Comparison of ENCODE assay signal across 18 mouse cellular contexts in the genomic region with DNA sequence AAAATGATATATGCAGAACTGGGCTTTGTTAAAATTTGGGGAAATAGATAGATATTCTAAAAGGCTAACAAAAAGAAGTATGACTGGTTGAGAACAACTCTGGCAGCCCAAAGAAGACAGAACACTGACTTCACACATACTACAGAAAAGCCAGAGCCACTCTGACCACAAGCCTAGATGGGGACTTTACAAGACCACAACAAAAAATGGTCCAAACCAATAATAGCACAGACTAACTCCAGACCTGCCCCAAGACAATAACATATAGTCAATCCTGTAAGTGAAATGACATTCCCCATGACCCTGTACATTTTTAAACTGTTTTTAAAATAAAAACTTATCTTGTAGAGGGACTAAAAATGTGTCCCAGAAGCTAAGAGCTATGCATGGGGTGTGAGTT.
DNase-seq lines count a peak whose midpoint lies in the region; ATAC-seq and TF ChIP-seq lines count a peak whose summit lies in the region.
"Had no signal": no experiment of that assay in that cellular context is flagged by ENCODE, and none has a peak within 500 bp of the region (broad histone marks: within the 10 kb centered on the region; RNA-seq: fewer than 3 reads in every experiment).

No protein-coding gene starts in this region.

- no peaks in the 10 kb centered on the region for H3K9me3 ChIP-seq in midbrain, embryonic 11.5 days (ENCODE audit: control insufficient read depth, low read length)
- no peaks in the 10 kb centered on the region for H3K9me3 ChIP-seq in midbrain, postnatal 0 days (ENCODE audit: low read length)
- no peaks in the 10 kb centered on the region for H3K9me3 ChIP-seq in CH12.LX (replicated peaks; ENCODE audit: low read length)

- no peak overlapping the region for H3K27ac ChIP-seq in midbrain, embryonic 11.5 days (ENCODE audit: low read depth, low read length)
- H3K27ac ChIP-seq in midbrain, postnatal 0 days (ENCODE audit: low read depth, low read length): no peak overlapping the region
- H3K27ac ChIP-seq in CH12.LX (ENCODE audit: insufficient read depth, low read depth): peak overlapping the region; percentile 32; the same call in 1 of the 2 replicates

- ATAC-seq in midbrain, embryonic 11.5 days (ENCODE audit: low FRiP score): no peak
- no peak for ATAC-seq in midbrain, postnatal 0 days (ENCODE audit: low FRiP score)
- ATAC-seq: activated CD4-positive, CD25-positive, alpha-beta regulatory T cell, adult 4 months; Patski had no signal

- in situ Hi-C loops in CH12.LX (cut with MboI; ENCODE audit: low pct_ligation_motif_present, low pct_unique_long_range_greater_than_20kb, low sequenced_read_pairs): no loop called here

- peak; percentile 65 for TF ChIP-seq EP300 in CH12.LX (IDR thresholded peaks at IDR 0.05; ENCODE audit: low read length)

- H3K27me3 ChIP-seq in midbrain, embryonic 11.5 days (ENCODE audit: control insufficient read depth, insufficient read depth, low read length): no peaks in the 10 kb centered on the region
- no peaks in the 10 kb centered on the region for H3K27me3 ChIP-seq in midbrain, postnatal 0 days (ENCODE audit: insufficient read depth, low read length)
- H3K27me3 ChIP-seq in CH12.LX (replicated peaks): no peaks in the 10 kb centered on the region
- H3K27me3 ChIP-seq: Patski had no signal

- H3K9ac ChIP-seq in midbrain, embryonic 11.5 days (ENCODE audit: low read length): no peak overlapping the region
- H3K9ac ChIP-seq in midbrain, postnatal 0 days (replicated peaks; ENCODE audit: low read length, poor library complexity, severe bottlenecking): no peak overlapping the region
- H3K9ac ChIP-seq in CH12.LX (ENCODE audit: insufficient read depth, low read depth): no peak overlapping the region

- TF ChIP-seq POLR2A in CH12.LX (IDR thresholded peaks at IDR 0.05; ENCODE audit: low read depth, low read length): no peak

- no peak for TF ChIP-seq CTCF in midbrain, postnatal 0 days (IDR thresholded peaks at IDR 0.05)
- TF ChIP-seq CTCF in CH12.LX (conservative IDR thresholded peaks at IDR 0.05 in 1 of 2, IDR thresholded peaks at IDR 0.05 in 1 of 2; ENCODE audit: low read depth in 2 of 2, low read length in 2 of 2): no peak

- H3K36me3 ChIP-seq in midbrain, embryonic 11.5 days (ENCODE audit: control insufficient read depth, insufficient read depth, low read length): no peaks in the 10 kb centered on the region
- H3K36me3 ChIP-seq in midbrain, postnatal 0 days (ENCODE audit: insufficient read depth, low read length): no peaks in the 10 kb centered on the region
- H3K36me3 ChIP-seq in CH12.LX (replicated peaks in 1 of 2; ENCODE audit: control insufficient read depth in 1 of 2, insufficient read depth in 1 of 2, low read length in 1 of 2): peaks cover 0 to 18% of the 10 kb centered on the region in 2 experiments
- H3K36me3 ChIP-seq: G1E had no signal

- H3K4me2 ChIP-seq in midbrain, embryonic 11.5 days: no peak overlapping the region
- no peak overlapping the region for H3K4me2 ChIP-seq in midbrain, postnatal 0 days (ENCODE audit: low read depth, low read length, poor library complexity, severe bottlenecking)
- H3K4me2 ChIP-seq in CH12.LX (ENCODE audit: insufficient read depth, low read depth, poor library complexity, severe bottlenecking): peak overlapping the region; percentile 24; the same call in 1 of the 2 replicates

- no peaks in the 10 kb centered on the region for H3K4me1 ChIP-seq in midbrain, embryonic 11.5 days (ENCODE audit: control insufficient read depth, insufficient read depth, low read length)
- peaks cover 2% of the 10 kb centered on the region; the same call in 1 of the 2 replicates for H3K4me1 ChIP-seq in midbrain, postnatal 0 days (ENCODE audit: insufficient read depth, low read length)
- peaks cover 7 to 81% of the 10 kb centered on the region in 2 experiments for H3K4me1 ChIP-seq in CH12.LX (ENCODE audit: control insufficient read depth in 1 of 2, insufficient read depth in 2 of 2)

- no peak overlapping the region for H3K4me3 ChIP-seq in midbrain, embryonic 11.5 days (ENCODE audit: low read depth, low read length)
- no peak overlapping the region for H3K4me3 ChIP-seq in midbrain, postnatal 0 days (ENCODE audit: low read depth, low read length)
- peak overlapping the region in 1 of 3 experiments; percentile 36 for H3K4me3 ChIP-seq in CH12.LX (replicated peaks in 1 of 3; ENCODE audit: low read depth in 2 of 3, low read length in 2 of 3, poor library complexity in 1 of 3)

- dilution Hi-C loops in CH12.LX (cut with MboI; ENCODE audit: extremely low pct_ligation_motif_present, extremely low pct_unique_long_range_greater_than_20kb, low sequenced_read_pairs): no loop called here

- no peak for TF ChIP-seq RAD21 in CH12.LX (IDR thresholded peaks at IDR 0.05; ENCODE audit: low read depth, low read length)

- H3K79me2 ChIP-seq in CH12.LX (replicated peaks; ENCODE audit: control insufficient read depth, extremely low read depth, insufficient read depth, poor library complexity, severe bottlenecking): no peaks in the 10 kb centered on the region

- DNase-seq in midbrain, embryonic 11.5 days (ENCODE audit: low spot score, missing footprints): peak; percentile 39
- DNase-seq in midbrain, postnatal 0 days (ENCODE audit: low spot score): no peak
- peak; percentile 64 for DNase-seq in CH12.LX (ENCODE audit: extremely low read depth)
- DNase-seq in frontal cortex, postnatal 14 days (ENCODE audit: low spot score in 2 of 2): no peak
- DNase-seq: adrenal gland, adult 2 months; adrenal gland, adult 8-10 months; adrenal gland, postnatal 10 days; adrenal gland, postnatal 14 days; adrenal gland, postnatal 25 days; adrenal gland, postnatal 36 days; B cell, adult 2 months; cerebellum, adult 11 months; cerebellum, adult 11-12 months; cerebellum, adult 18-20 months; cerebellum, adult 2 months had no signal

TF ChIP-seq in CH12.LX, 34 proteins besides CTCF, POLR2A, EP300 and RAD21:
- TF ChIP-seq IRF4 (IDR thresholded peaks at IDR 0.05; ENCODE audit: low read depth, low read length) (peak; percentile 76), ZC3H11A (IDR thresholded peaks at IDR 0.05; ENCODE audit: low read depth, low read length) (no peak), JUN (IDR thresholded peaks at IDR 0.05; ENCODE audit: insufficient read depth, low read depth, low read length) (no peak), NRF1 (IDR thresholded peaks at IDR 0.05; ENCODE audit: low read depth, low read length) (no peak), ZKSCAN1 (IDR thresholded peaks at IDR 0.05; ENCODE audit: borderline replicate concordance, low read depth, low read length) (no peak), BHLHE40 (IDR thresholded peaks at IDR 0.05; ENCODE audit: low read depth, low read length) (peak; percentile 41; the same call in 1 of the 2 replicates), USF2 (conservative IDR thresholded peaks at IDR 0.05; ENCODE audit: low read depth, low read length) (no peak), ETS1 (conservative IDR thresholded peaks at IDR 0.05; ENCODE audit: low read depth, low read length) (peak; percentile 67), MYC (IDR thresholded peaks at IDR 0.05; ENCODE audit: low read depth, low read length) (no peak), MEF2A (IDR thresholded peaks at IDR 0.05; ENCODE audit: borderline replicate concordance, low read depth, low read length) (peak; percentile 95), MAX (IDR thresholded peaks at IDR 0.05; ENCODE audit: low read length) (no peak), HCFC1 (IDR thresholded peaks at IDR 0.05; ENCODE audit: low read depth, low read length) (0 out of 2 replicates have a peak, but pooled peaks have one; percentile 13), JUND (conservative IDR thresholded peaks at IDR 0.05; ENCODE audit: low read depth, low read length) (0 out of 2 replicates have a peak, but pooled peaks have one; percentile 15)
TF ChIP-seq in CH12.LX: peak in this region for 6.

Comparison
In these comparisons a context has a peak if more than half of its experiments do, and no peak if none do; other contexts are left out.
1. DNase-seq: peak in midbrain, embryonic 11.5 days (single experiment) and CH12.LX (single experiment); none in midbrain, postnatal 0 days (single experiment) and frontal cortex, postnatal 14 days (0 of 2).